Mouse (Mus musculus) gastrocnemius, adult 18-20 months (tissue): ENCODE results near the gene Gm5741. TPM values are rescaled to one million over a fixed set of nuclear protein-coding genes. Genes with fewer than 3 reads are reported as not detected.
A peak's percentile ranks its signal among the peaks of the same experiment; 100 is the strongest.

Experiments used
- DNase-seq: peaks from one replicate; pipeline ENCODE4 v3.0.0; 2021; ENCODE audit warnings: low spot score
- microRNA-seq: library from miRNA; unstranded; fragments of <30 nt; microRNA quantifications from one replicate; pipeline ENCODE4 v1.2.0, GENCODE M21; 2021
- total RNA-seq, 2 experiments: library from RNA; stranded (reverse); gene quantifications; 2 replicates each; pipeline ENCODE4 v1.2.3; 2021

Gene Gm5741
- total RNA-seq, 2 experiments from 2014 or later: not detected

DNA sequence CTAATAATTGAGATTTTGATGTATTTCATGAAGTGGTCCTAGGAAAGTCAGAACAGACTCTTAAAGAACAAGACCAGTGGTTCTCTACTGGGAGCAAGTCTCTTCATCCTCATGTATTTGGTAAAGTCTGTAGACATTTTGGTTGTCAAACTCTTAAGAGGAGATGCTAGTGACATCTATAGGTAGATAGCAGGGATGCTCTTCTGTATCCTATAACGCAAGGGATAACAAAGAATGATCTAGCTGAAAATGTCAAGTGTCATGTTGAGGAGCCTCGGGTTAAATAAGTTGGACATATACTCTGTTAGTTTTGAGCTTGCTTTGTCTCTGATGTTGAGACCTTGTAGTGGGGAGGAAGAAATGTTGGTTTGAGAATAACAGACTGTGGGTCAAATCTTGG is 39.9 kb downstream of the Gm5741 start:
- DNase-seq: no peak

DNA sequence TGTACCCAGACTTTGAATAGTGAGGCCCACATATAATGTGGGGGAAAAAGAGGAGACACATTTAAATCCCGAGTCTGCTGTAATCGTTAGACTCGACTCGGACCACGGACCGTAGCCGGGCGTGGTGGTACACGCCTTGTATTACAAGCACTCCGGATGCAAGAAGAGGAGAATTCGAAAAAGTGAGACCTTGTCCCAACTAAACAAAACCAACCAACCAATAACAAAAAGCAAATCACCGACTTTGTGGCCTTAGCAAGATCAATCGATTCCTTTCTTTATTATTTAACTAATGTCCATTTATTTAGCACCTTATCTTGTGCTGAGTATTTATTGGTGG is 40.3 kb downstream of the Gm5741 start:
- DNase-seq: no peak

GRCm38 (mm10) chr8:85026670-85027515 is 40.9 kb downstream of the Gm5741 start, which contains the start of gene Trir:
Gene Trir, plus strand, starts transcription at chr8:85026823.
- peak; percentile 99 for DNase-seq

DNA sequence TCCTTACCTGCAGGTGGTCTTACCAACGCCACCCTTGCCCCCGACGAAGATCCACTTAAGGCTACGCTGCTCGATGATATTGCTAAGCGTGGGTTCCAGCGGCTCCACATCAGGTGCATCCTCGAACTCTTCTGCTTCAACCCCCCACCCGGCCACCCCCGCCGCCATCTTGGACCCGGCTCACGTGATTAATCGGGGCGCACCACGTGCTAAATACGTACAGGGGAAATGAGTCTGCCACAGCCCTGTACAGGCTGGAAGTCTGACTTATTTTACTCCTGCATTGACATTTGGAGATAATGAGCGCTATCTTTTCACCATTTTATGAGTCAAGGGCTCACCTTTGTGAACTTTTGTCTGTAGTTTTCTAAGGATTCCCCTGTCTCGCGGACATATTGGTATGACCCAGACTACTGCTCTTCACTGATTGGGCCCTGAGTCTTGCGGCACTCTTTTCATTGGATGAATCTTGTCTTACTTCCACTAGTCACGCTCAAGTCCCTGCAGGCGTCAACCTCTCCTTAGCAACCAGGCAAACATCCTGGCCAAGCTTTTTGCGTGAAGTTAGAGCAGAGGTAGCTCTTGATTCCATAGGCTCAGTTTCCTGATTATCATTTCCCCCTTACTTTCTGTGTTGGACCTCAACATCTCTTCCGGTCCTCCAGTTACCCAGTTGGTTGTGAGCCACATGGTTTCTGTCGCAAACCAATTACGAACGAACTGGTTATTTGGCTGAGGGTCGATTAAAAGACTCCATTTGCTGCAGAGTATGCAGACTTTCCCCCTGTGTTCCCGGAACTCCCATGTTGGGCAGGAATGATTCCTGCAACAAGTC is 42.5 kb downstream of the Gm5741 start, which contains the start of gene Asna1:
Gene Asna1, minus strand, starts transcription at position 184 of the 835 bp plus-strand sequence.
- peak; percentile 83 for DNase-seq

DNA sequence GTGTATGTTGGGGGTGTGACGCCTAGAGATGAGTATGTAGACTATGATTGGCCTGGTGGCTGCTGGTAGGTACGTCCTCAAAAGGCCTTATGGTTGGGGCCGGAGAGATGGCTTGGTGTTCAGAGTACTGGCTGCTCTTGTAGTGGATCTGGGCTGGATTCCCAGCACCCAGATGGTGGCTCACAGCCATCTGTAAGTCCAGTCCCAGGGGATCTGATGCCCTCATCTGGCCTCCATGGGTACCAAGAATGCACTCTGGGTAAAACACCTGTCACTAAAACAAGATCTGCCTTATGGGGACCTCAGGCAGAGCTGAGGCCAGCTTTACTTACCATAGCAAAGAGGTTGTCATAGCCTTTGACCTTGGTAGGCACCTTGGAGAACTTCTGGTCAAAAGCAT is 43.9 kb downstream of the Gm5741 start:
- no peak for DNase-seq

DNA sequence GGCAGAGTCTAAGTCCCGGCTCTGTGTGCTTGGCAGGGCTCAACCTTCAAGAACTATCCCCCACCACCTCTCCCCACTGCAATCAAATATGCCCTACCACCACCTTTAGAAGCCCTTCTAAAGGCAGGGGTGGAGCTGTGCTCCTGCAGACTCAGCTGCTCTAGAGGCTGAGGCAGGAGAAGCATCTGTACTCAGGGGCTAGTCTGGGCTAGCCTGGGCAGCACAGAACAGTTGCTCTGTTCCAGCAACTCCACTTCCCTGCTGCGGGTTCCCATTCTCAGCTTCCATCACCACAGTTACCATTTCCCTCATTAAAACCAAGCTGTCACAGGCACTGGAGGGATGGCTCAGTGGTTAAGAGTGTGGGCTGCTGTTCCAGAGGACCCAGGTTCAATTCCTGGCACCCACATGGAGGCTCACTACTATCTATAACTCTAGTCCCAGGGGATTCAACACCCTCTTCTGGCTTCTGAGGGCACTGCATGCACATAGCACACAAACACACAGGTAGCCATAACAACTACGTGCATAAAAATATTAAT is 46.2 kb downstream of the Gm5741 start:
- no peak for DNase-seq

Small RNA genes within 50 kb of the gene (microRNA-seq; reads per million reads assigned to microRNA genes)
- not detected for gene Gm23388
- gene Mir7070: not detected

Other genes starting within 250 kb of the Gm5741 start
- gene Dand5, start 245.2 kb downstream of the Gm5741 start, total RNA-seq: 10 to 100 TPM; 12.8 to 12.9 TPM
- 10 to 100 TPM; 22.9 to 24.2 TPM for gene Gadd45gip1, start 236.5 kb downstream of the Gm5741 start, total RNA-seq
- 100 to 1,000 TPM; 171 to 176 TPM for gene Rad23a, start 227.3 kb downstream of the Gm5741 start, total RNA-seq
- 100 to 1,000 TPM; 145 to 160 TPM for gene Calr, start 221.0 kb downstream of the Gm5741 start, total RNA-seq
- 10 to 100 TPM; 22.8 to 25.2 TPM for gene Farsa, start 211.0 kb downstream of the Gm5741 start, total RNA-seq
- 1 to 10 TPM; 1.3 to 1.4 TPM for gene Syce2, start 195.9 kb downstream of the Gm5741 start, total RNA-seq
- gene Gcdh, start 174.1 kb downstream of the Gm5741 start, total RNA-seq: 10 to 100 TPM; 33.7 to 38.2 TPM
- gene Klf1, start 166.1 kb downstream of the Gm5741 start, total RNA-seq: not detected
- 1 to 10 TPM; 6.1 to 6.8 TPM for gene Dnase2a, start 159.4 kb downstream of the Gm5741 start, total RNA-seq
- under 1 TPM in 1 of 2 experiments, not detected in 1; 0.07 TPM for gene Mast1, start 130.6 kb downstream of the Gm5741 start, total RNA-seq
- not detected for gene Rtbdn, start 121.0 kb downstream of the Gm5741 start, total RNA-seq
- gene Gm49661, start 98.5 kb downstream of the Gm5741 start, total RNA-seq: not detected
- 100 to 1,000 TPM; 193 to 200 TPM for gene Prdx2, start 98.4 kb downstream of the Gm5741 start, total RNA-seq
- gene Rnaseh2a, start 98.2 kb downstream of the Gm5741 start, total RNA-seq: 10 to 100 TPM; 21.1 to 21.7 TPM
- gene Junb, start 89.3 kb downstream of the Gm5741 start, total RNA-seq: 10 to 100 TPM in 1 of 2 experiments, 1 to 10 TPM in 1; 9.4 to 12.5 TPM
- gene Hook2, start 77.4 kb downstream of the Gm5741 start, total RNA-seq: 1 to 10 TPM; 2.1 to 2.7 TPM
- not detected for gene Best2, start 53.5 kb downstream of the Gm5741 start, total RNA-seq
- 10 to 100 TPM; 53.6 to 58.0 TPM for gene Asna1, start 42.7 kb downstream of the Gm5741 start, total RNA-seq
- gene Trir, start 41.2 kb downstream of the Gm5741 start, total RNA-seq: 10 to 100 TPM; 70.4 to 78.8 TPM
- 10 to 100 TPM; 27.6 to 35.4 TPM for gene Tnpo2, start 31.1 kb downstream of the Gm5741 start, total RNA-seq
- 1 to 10 TPM; 1.8 TPM for gene Fbxw9, start 7.9 kb downstream of the Gm5741 start, total RNA-seq
- 10 to 100 TPM; 31.6 to 35.1 TPM for gene Dhps, start 3.8 kb upstream of the Gm5741 start, total RNA-seq
- 10 to 100 TPM; 46.9 to 47.2 TPM for gene Wdr83os, start 12.8 kb upstream of the Gm5741 start, total RNA-seq
- gene Wdr83, start 13.3 kb upstream of the Gm5741 start, total RNA-seq: 10 to 100 TPM; 12.6 to 20.8 TPM
- 1 to 10 TPM; 7.9 to 9.4 TPM for gene Man2b1, start 15.3 kb upstream of the Gm5741 start, total RNA-seq
- 1 to 10 TPM; 1.0 to 1.1 TPM for gene Zfp791, start 55.1 kb upstream of the Gm5741 start, total RNA-seq
- not detected for gene Cks1brt, start 83.9 kb upstream of the Gm5741 start, total RNA-seq
- gene Olfr371, start 158.0 kb upstream of the Gm5741 start, total RNA-seq: not detected
- 1 to 10 TPM; 3.4 to 3.8 TPM for gene Orc6, start 231.7 kb upstream of the Gm5741 start, total RNA-seq
- gene Vps35, start 231.8 kb upstream of the Gm5741 start, total RNA-seq: 10 to 100 TPM; 51.5 to 53.6 TPM